Mouse (Mus musculus): ENCODE data around the gene Pus7l. TPM values are rescaled to one million over a fixed set of nuclear protein-coding genes. Genes with fewer than 3 reads are reported as not detected.

The Pus7l gene
- polyA plus RNA-seq, 1 experiment from 2014 or later, result 7.1 TPM

GRCm38 (mm10) chr15:94532956-94533355 lies 10.4 kb downstream of the Pus7l start:
- H3K9me3 ChIP-seq, result no peaks in the 10 kb centered on the region
- ATAC-seq (ENCODE audit: low FRiP score, low read depth), result no peak
- no peak overlapping the region for H3K27ac ChIP-seq (replicated peaks)
- no peak overlapping the region for H3K4me3 ChIP-seq
- no peak overlapping the region for H3K4me2 ChIP-seq (replicated peaks)
- no peaks in the 10 kb centered on the region for H3K27me3 ChIP-seq
- 94% methylated on average over 6 of the region's 6 CpGs for WGBS
- no peak overlapping the region for H3K9ac ChIP-seq (replicated peaks)
- no peaks in the 10 kb centered on the region for H3K36me3 ChIP-seq
- no peaks in the 10 kb centered on the region; the same call in 1 of the 2 replicates for H3K4me1 ChIP-seq

GRCm38 (mm10) chr15:94532306-94532705 lies 11.0 kb downstream of the Pus7l start:
- H3K4me2 ChIP-seq (replicated peaks), result no peak overlapping the region
- H3K4me3 ChIP-seq, result no peak overlapping the region
- no peaks in the 10 kb centered on the region for H3K36me3 ChIP-seq
- no peaks in the 10 kb centered on the region for H3K27me3 ChIP-seq
- H3K9me3 ChIP-seq, result no peaks in the 10 kb centered on the region
- WGBS, result 96% methylated on average over 5 of the region's 5 CpGs
- H3K4me1 ChIP-seq, result no peaks in the 10 kb centered on the region; the same call in 1 of the 2 replicates
- no peak overlapping the region for H3K9ac ChIP-seq (replicated peaks)
- no peak for ATAC-seq (ENCODE audit: low FRiP score, low read depth)
- no peak overlapping the region for H3K27ac ChIP-seq (replicated peaks)

GRCm38 (mm10) chr15:94530519-94530918 lies 12.8 kb downstream of the Pus7l start:
- Histone ChIP-seq H3K9ac (replicated peaks) (no peak overlapping the region), H3K4me2 (replicated peaks) (no peak overlapping the region), H3K27me3 (no peaks in the 10 kb centered on the region), H3K4me3 (no peak overlapping the region), H3K27ac (replicated peaks) (no peak overlapping the region), H3K9me3 (no peaks in the 10 kb centered on the region), H3K36me3 (0 out of 2 replicates have a peak, but pooled peaks cover 4% of the 10 kb centered on the region), H3K4me1 (no peaks in the 10 kb centered on the region; the same call in 1 of the 2 replicates)
- 91% methylated on average over 3 of the region's 3 CpGs for WGBS
- ATAC-seq (ENCODE audit: low FRiP score, low read depth), result no peak

GRCm38 (mm10) chr15:94524956-94525355 lies 18.4 kb downstream of the Pus7l start:
- Histone ChIP-seq H3K27me3 (no peaks in the 10 kb centered on the region), H3K4me3 (no peak overlapping the region), H3K4me2 (replicated peaks) (no peak overlapping the region), H3K36me3 (0 out of 2 replicates have a peak, but pooled peaks cover 4% of the 10 kb centered on the region), H3K27ac (replicated peaks) (no peak overlapping the region), H3K9me3 (no peaks in the 10 kb centered on the region), H3K4me1 (no peaks in the 10 kb centered on the region; the same call in 1 of the 2 replicates), H3K9ac (replicated peaks) (no peak overlapping the region)
- ATAC-seq (ENCODE audit: low FRiP score, low read depth), result no peak
- WGBS, result 87% methylated on average over 12 of the region's 12 CpGs

GRCm38 (mm10) chr15:94523251-94523650 lies 20.1 kb downstream of the Pus7l start:
- H3K4me2 ChIP-seq (replicated peaks), result no peak overlapping the region
- WGBS, result 91% methylated on average over 28 of the region's 28 CpGs
- no peak overlapping the region for H3K9ac ChIP-seq (replicated peaks)
- H3K4me3 ChIP-seq, result no peak overlapping the region
- H3K36me3 ChIP-seq, result 0 out of 2 replicates have a peak, but pooled peaks cover 4% of the 10 kb centered on the region
- no peaks in the 10 kb centered on the region for H3K4me1 ChIP-seq
- peaks cover 7% of the 10 kb centered on the region; the same call in 1 of the 2 replicates for H3K27me3 ChIP-seq
- ATAC-seq (ENCODE audit: low FRiP score, low read depth), result no peak
- no peak overlapping the region for H3K27ac ChIP-seq (replicated peaks)
- no peaks in the 10 kb centered on the region for H3K9me3 ChIP-seq

- H3K9ac ChIP-seq (replicated peaks), result no peak overlapping the region
- no peak for ATAC-seq (ENCODE audit: low FRiP score, low read depth)
- H3K9me3 ChIP-seq, result no peaks in the 10 kb centered on the region
- no peak overlapping the region for H3K4me2 ChIP-seq (replicated peaks)
- WGBS, result 75% methylated on average over 5 of the region's 5 CpGs
- no peak overlapping the region for H3K27ac ChIP-seq (replicated peaks)
- H3K4me1 ChIP-seq, result no peaks in the 10 kb centered on the region
- no peak overlapping the region for H3K4me3 ChIP-seq
- no peaks in the 10 kb centered on the region for H3K36me3 ChIP-seq
- peaks cover 7% of the 10 kb centered on the region; the same call in 1 of the 2 replicates for H3K27me3 ChIP-seq
Measured at GRCm38 (mm10) chr15:94520959-94521358, 22.4 kb downstream of the Pus7l start.

GRCm38 (mm10) chr15:94520205-94520900 lies 23.0 kb downstream of the Pus7l start:
- H3K9me3 ChIP-seq, result no peaks in the 10 kb centered on the region
- H3K4me2 ChIP-seq (replicated peaks), result no peak overlapping the region
- peaks cover 7% of the 10 kb centered on the region; the same call in 1 of the 2 replicates for H3K27me3 ChIP-seq
- H3K9ac ChIP-seq (replicated peaks), result no peak overlapping the region
- H3K4me1 ChIP-seq, result no peaks in the 10 kb centered on the region
- no peak overlapping the region for H3K27ac ChIP-seq (replicated peaks)
- ATAC-seq (ENCODE audit: low FRiP score, low read depth), result peak; percentile 56
- 49% methylated on average over 9 of the region's 9 CpGs for WGBS
- H3K4me3 ChIP-seq, result no peak overlapping the region
- no peaks in the 10 kb centered on the region for H3K36me3 ChIP-seq

- Histone ChIP-seq H3K4me3 (no peak overlapping the region), H3K36me3 (no peaks in the 10 kb centered on the region), H3K27ac (replicated peaks) (no peak overlapping the region), H3K9me3 (no peaks in the 10 kb centered on the region), H3K27me3 (peaks cover 7% of the 10 kb centered on the region; the same call in 1 of the 2 replicates), H3K9ac (replicated peaks) (no peak overlapping the region), H3K4me1 (no peaks in the 10 kb centered on the region), H3K4me2 (replicated peaks) (no peak overlapping the region)
- no peak for ATAC-seq (ENCODE audit: low FRiP score, low read depth)
- 73% methylated on average over 16 of the region's 16 CpGs for WGBS
Measured at GRCm38 (mm10) chr15:94517913-94518491, 25.3 kb downstream of the Pus7l start.

GRCm38 (mm10) chr15:94503451-94504215 lies 39.7 kb downstream of the Pus7l start:
- Histone ChIP-seq H3K36me3 (no peaks in the 10 kb centered on the region), H3K9me3 (0 out of 2 replicates have a peak, but pooled peaks cover 3% of the 10 kb centered on the region), H3K9ac (replicated peaks) (no peak overlapping the region), H3K4me2 (replicated peaks) (no peak overlapping the region), H3K27ac (replicated peaks) (no peak overlapping the region), H3K4me1 (peaks cover 6% of the 10 kb centered on the region), H3K4me3 (no peak overlapping the region), H3K27me3 (no peaks in the 10 kb centered on the region)
- 78% methylated on average over 12 of the region's 12 CpGs for WGBS
- no peak for ATAC-seq (ENCODE audit: low FRiP score, low read depth)

- no peaks in the 10 kb centered on the region for H3K27me3 ChIP-seq
- no peak overlapping the region for H3K4me3 ChIP-seq
- H3K4me2 ChIP-seq (replicated peaks), result no peak overlapping the region
- H3K27ac ChIP-seq (replicated peaks), result no peak overlapping the region
- peaks cover 3% of the 10 kb centered on the region; the same call in 1 of the 2 replicates for H3K4me1 ChIP-seq
- H3K36me3 ChIP-seq, result no peaks in the 10 kb centered on the region
- 77% methylated on average over 1 of the region's 1 CpGs for WGBS
- ATAC-seq (ENCODE audit: low FRiP score, low read depth), result no peak
- 0 out of 2 replicates have a peak, but pooled peaks cover 3% of the 10 kb centered on the region for H3K9me3 ChIP-seq
- no peak overlapping the region for H3K9ac ChIP-seq (replicated peaks)
Measured at GRCm38 (mm10) chr15:94499260-94499659, 44.1 kb downstream of the Pus7l start.

GRCm38 (mm10) chr15:94495936-94496335 lies 47.4 kb downstream of the Pus7l start:
- no peak overlapping the region for H3K4me2 ChIP-seq (replicated peaks)
- no peaks in the 10 kb centered on the region for H3K4me1 ChIP-seq
- no peak overlapping the region for H3K9ac ChIP-seq (replicated peaks)
- H3K4me3 ChIP-seq, result no peak overlapping the region
- no peaks in the 10 kb centered on the region for H3K27me3 ChIP-seq
- ATAC-seq (ENCODE audit: low FRiP score, low read depth), result no peak
- H3K27ac ChIP-seq (replicated peaks), result no peak overlapping the region
- WGBS, result 70% methylated on average over 10 of the region's 10 CpGs
- no peaks in the 10 kb centered on the region for H3K9me3 ChIP-seq
- no peaks in the 10 kb centered on the region for H3K36me3 ChIP-seq

GRCm38 (mm10) chr15:94494445-94494844 lies 48.9 kb downstream of the Pus7l start:
- Histone ChIP-seq H3K4me1 (no peaks in the 10 kb centered on the region), H3K27me3 (no peaks in the 10 kb centered on the region), H3K4me2 (replicated peaks) (no peak overlapping the region), H3K4me3 (no peak overlapping the region), H3K9ac (replicated peaks) (no peak overlapping the region), H3K9me3 (no peaks in the 10 kb centered on the region), H3K27ac (replicated peaks) (no peak overlapping the region), H3K36me3 (no peaks in the 10 kb centered on the region)
- ATAC-seq (ENCODE audit: low FRiP score, low read depth), result no peak
- WGBS, result 100% methylated on average over 1 of the region's 1 CpGs
